Mouse (Mus musculus): ENCODE measurements at regions not wholly inside any gene's neighbourhood (a gene's known extent, or its start where the extent isn't known, plus 50 kb on each side); places are given as distances from the start of the nearest gene placed in this dataset.

GRCm38 (mm10) chr1:90369287-90369686 is 165.5 kb downstream of the Ackr3 start:
- H3K27me3 ChIP-seq (replicated peaks; ENCODE audit: insufficient read depth, low read length), result no peaks in the 10 kb centered on the region
- H3K4me3 ChIP-seq (ENCODE audit: low read depth, low read length), result no peak overlapping the region
- ATAC-seq (no peak), DNase-seq (ENCODE audit: low spot score) (no peak)
- H3K27ac ChIP-seq (ENCODE audit: low read length), result no peak overlapping the region
- no peak overlapping the region for H3K4me2 ChIP-seq (replicated peaks; ENCODE audit: low read depth, low read length)
- peak; percentile 40; the same call in 1 of the 2 replicates for TF ChIP-seq CTCF (IDR thresholded peaks at IDR 0.05)
- TF ChIP-seq EP300 (IDR thresholded peaks at IDR 0.05), result no peak
- H3K4me1 ChIP-seq (ENCODE audit: insufficient read depth, low read depth, low read length), result no peaks in the 10 kb centered on the region
- WGBS, result 64% methylated on average over 2 of the region's 2 CpGs
- H3K36me3 ChIP-seq (ENCODE audit: insufficient read depth, low read length), result no peaks in the 10 kb centered on the region
- H3K9ac ChIP-seq (replicated peaks; ENCODE audit: low read depth), result no peak overlapping the region
- no peaks in the 10 kb centered on the region for H3K9me3 ChIP-seq (ENCODE audit: low read length)

GRCm38 (mm10) chr1:90370766-90371165 is 167.0 kb downstream of the Ackr3 start:
- TF ChIP-seq CTCF (IDR thresholded peaks at IDR 0.05), result no peak
- no peak for TF ChIP-seq EP300 (IDR thresholded peaks at IDR 0.05)

GRCm38 (mm10) chr1:90373001-90373400 is 169.2 kb downstream of the Ackr3 start:
- no peaks in the 10 kb centered on the region for H3K36me3 ChIP-seq (ENCODE audit: insufficient read depth, low read length)
- H3K4me3 ChIP-seq (ENCODE audit: low read depth, low read length), result no peak overlapping the region
- DNase-seq (ENCODE audit: low spot score), result no peak
- H3K9ac ChIP-seq (replicated peaks; ENCODE audit: low read depth), result no peak overlapping the region
- TF ChIP-seq EP300 (IDR thresholded peaks at IDR 0.05), result no peak
- TF ChIP-seq CTCF (IDR thresholded peaks at IDR 0.05), result no peak
- ATAC-seq, result no peak
- H3K4me2 ChIP-seq (replicated peaks; ENCODE audit: low read depth, low read length), result no peak overlapping the region
- H3K4me1 ChIP-seq (ENCODE audit: insufficient read depth, low read depth, low read length), result no peaks in the 10 kb centered on the region
- H3K27ac ChIP-seq (ENCODE audit: low read length), result no peak overlapping the region
- H3K27me3 ChIP-seq (replicated peaks; ENCODE audit: insufficient read depth, low read length), result no peaks in the 10 kb centered on the region
- no peaks in the 10 kb centered on the region for H3K9me3 ChIP-seq (ENCODE audit: low read length)
- WGBS, result 83% methylated on average over 5 of the region's 5 CpGs

More at GRCm38 (mm10) chr1:90370766-90371165, 167.0 kb downstream of the Ackr3 start:
- Histone ChIP-seq H3K9me3 (ENCODE audit: low read length) (no peaks in the 10 kb centered on the region), H3K4me3 (ENCODE audit: low read depth, low read length) (no peak overlapping the region), H3K27me3 (replicated peaks; ENCODE audit: insufficient read depth, low read length) (no peaks in the 10 kb centered on the region), H3K9ac (replicated peaks; ENCODE audit: low read depth) (no peak overlapping the region), H3K36me3 (ENCODE audit: insufficient read depth, low read length) (no peaks in the 10 kb centered on the region), H3K27ac (ENCODE audit: low read length) (no peak overlapping the region), H3K4me1 (ENCODE audit: insufficient read depth, low read depth, low read length) (no peaks in the 10 kb centered on the region), H3K4me2 (replicated peaks; ENCODE audit: low read depth, low read length) (no peak overlapping the region)
- WGBS, result 55% methylated on average over 5 of the region's 5 CpGs
- no peak for ATAC-seq
- no peak for DNase-seq (ENCODE audit: low spot score)

GRCm38 (mm10) chr1:90374517-90374916 is 170.7 kb downstream of the Ackr3 start:
- Histone ChIP-seq H3K4me2 (replicated peaks; ENCODE audit: low read depth, low read length) (no peak overlapping the region), H3K9ac (replicated peaks; ENCODE audit: low read depth) (no peak overlapping the region), H3K4me1 (ENCODE audit: insufficient read depth, low read depth, low read length) (no peaks in the 10 kb centered on the region), H3K9me3 (ENCODE audit: low read length) (no peaks in the 10 kb centered on the region), H3K36me3 (ENCODE audit: insufficient read depth, low read length) (no peaks in the 10 kb centered on the region), H3K27me3 (replicated peaks; ENCODE audit: insufficient read depth, low read length) (no peaks in the 10 kb centered on the region), H3K27ac (ENCODE audit: low read length) (no peak overlapping the region), H3K4me3 (ENCODE audit: low read depth, low read length) (no peak overlapping the region)
- no peak for DNase-seq (ENCODE audit: low spot score)
- TF ChIP-seq EP300 (IDR thresholded peaks at IDR 0.05) (no peak), CTCF (IDR thresholded peaks at IDR 0.05) (no peak)
- ATAC-seq, result no peak
- 84% methylated on average over 12 of the region's 12 CpGs for WGBS

GRCm38 (mm10) chr1:90380034-90380705 is 176.4 kb downstream of the Ackr3 start:
- H3K4me1 ChIP-seq (ENCODE audit: insufficient read depth, low read depth, low read length), result no peaks in the 10 kb centered on the region
- no peaks in the 10 kb centered on the region for H3K36me3 ChIP-seq (ENCODE audit: insufficient read depth, low read length)
- WGBS, result 76% methylated on average over 9 of the region's 9 CpGs
- no peak overlapping the region for H3K4me3 ChIP-seq (ENCODE audit: low read depth, low read length)
- ATAC-seq (no peak), DNase-seq (ENCODE audit: low spot score) (no peak)
- no peak for TF ChIP-seq EP300 (IDR thresholded peaks at IDR 0.05)
- no peak for TF ChIP-seq CTCF (IDR thresholded peaks at IDR 0.05)
- no peaks in the 10 kb centered on the region for H3K9me3 ChIP-seq (ENCODE audit: low read length)
- no peak overlapping the region for H3K9ac ChIP-seq (replicated peaks; ENCODE audit: low read depth)
- H3K27me3 ChIP-seq (replicated peaks; ENCODE audit: insufficient read depth, low read length), result no peaks in the 10 kb centered on the region
- no peak overlapping the region for H3K4me2 ChIP-seq (replicated peaks; ENCODE audit: low read depth, low read length)
- H3K27ac ChIP-seq (ENCODE audit: low read length), result no peak overlapping the region

- no peaks in the 10 kb centered on the region for H3K27me3 ChIP-seq (replicated peaks; ENCODE audit: insufficient read depth, low read length)
- no peak for TF ChIP-seq CTCF (IDR thresholded peaks at IDR 0.05)
- TF ChIP-seq EP300 (IDR thresholded peaks at IDR 0.05), result no peak
Measured at GRCm38 (mm10) chr1:90382941-90383470, 179.2 kb downstream of the Ackr3 start.

More at GRCm38 (mm10) chr1:90382941-90383470, 179.2 kb downstream of the Ackr3 start:
- Histone ChIP-seq H3K4me3 (ENCODE audit: low read depth, low read length) (no peak overlapping the region), H3K4me2 (replicated peaks; ENCODE audit: low read depth, low read length) (no peak overlapping the region), H3K27ac (ENCODE audit: low read length) (no peak overlapping the region), H3K36me3 (ENCODE audit: insufficient read depth, low read length) (no peaks in the 10 kb centered on the region), H3K4me1 (ENCODE audit: insufficient read depth, low read depth, low read length) (no peaks in the 10 kb centered on the region), H3K9me3 (ENCODE audit: low read length) (no peaks in the 10 kb centered on the region), H3K9ac (replicated peaks; ENCODE audit: low read depth) (no peak overlapping the region)
- ATAC-seq (no peak), DNase-seq (ENCODE audit: low spot score) (no peak)
- 76% methylated on average over 11 of the region's 11 CpGs for WGBS
